ENCODE assay signal across 7 mouse cellular contexts in the genomic region with DNA sequence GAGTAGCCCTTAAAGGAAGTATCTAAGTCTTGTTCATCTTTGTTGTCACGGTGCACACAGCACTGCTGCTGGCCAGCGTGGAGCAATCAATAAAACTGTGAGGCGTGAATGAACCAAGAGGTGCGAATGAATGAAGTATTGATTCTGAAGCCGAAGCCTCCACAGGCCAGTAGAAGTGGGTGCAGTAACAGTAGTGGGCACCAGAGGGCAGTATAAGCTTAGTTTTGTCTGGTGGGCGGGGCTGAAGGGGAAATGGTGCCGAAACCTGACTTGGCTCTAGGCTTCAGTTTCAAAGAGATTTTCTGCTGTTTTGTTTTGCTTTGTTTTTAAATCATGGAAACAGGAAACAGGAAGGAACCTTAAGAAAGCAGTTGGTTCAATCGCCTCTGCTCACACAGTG. TPM values are rescaled to one million over a fixed set of nuclear protein-coding genes. Genes with fewer than 3 reads are reported as not detected.
A peak's percentile ranks its signal among the peaks of the same experiment; 100 is the strongest.
DNase-seq lines count a peak whose midpoint lies in the region; ATAC-seq lines count a peak whose summit lies in the region.

No protein-coding gene starts in this region.

- H3K9ac ChIP-seq in intestine, embryonic 14.5 days (ENCODE audit: low read length), result no peak overlapping the region

- DNase-seq in adrenal gland, adult 18-20 months (ENCODE audit: low spot score in 2 of 2), result peak; percentile 70 to 77
- peak; percentile 86 for DNase-seq in embryo, embryonic 10.5 days (ENCODE audit: low spot score)
- DNase-seq in gastrocnemius, postnatal 25 days, result peak; percentile 52
- DNase-seq in intestine, embryonic 14.5 days (ENCODE audit: low spot score), result peak; percentile 92
- peak; percentile 74 to 76 for DNase-seq in left cerebral cortex, postnatal 14 days (ENCODE audit: low spot score in 2 of 2)
- peak; percentile 73 for DNase-seq in midbrain, embryonic 10.5 days (ENCODE audit: low spot score)
- DNase-seq in skeletal muscle tissue, adult 2 months (ENCODE audit: low read depth, low spot score), result peak; percentile 34

- WGBS in intestine, embryonic 14.5 days, result 17% methylated on average over 8 of the region's 8 CpGs
- 21% methylated on average over 8 of the region's 8 CpGs for WGBS in midbrain, embryonic 10.5 days

- no peak overlapping the region for H3K4me3 ChIP-seq in intestine, embryonic 14.5 days (ENCODE audit: low read depth, low read length)
- H3K4me3 ChIP-seq in midbrain, embryonic 10.5 days, result no peak overlapping the region

- no peaks in the 10 kb centered on the region for H3K36me3 ChIP-seq in intestine, embryonic 14.5 days (ENCODE audit: control insufficient read depth, insufficient read depth, low read length)
- no peaks in the 10 kb centered on the region for H3K36me3 ChIP-seq in midbrain, embryonic 10.5 days

- H3K4me2 ChIP-seq in intestine, embryonic 14.5 days (ENCODE audit: low read length), result no peak overlapping the region

- no peak for ATAC-seq in intestine, embryonic 14.5 days (replicated peaks; ENCODE audit: low FRiP score, low TSS enrichment, low read depth)

- H3K9me3 ChIP-seq in intestine, embryonic 14.5 days (ENCODE audit: control insufficient read depth, low read length), result no peaks in the 10 kb centered on the region
- no peaks in the 10 kb centered on the region for H3K9me3 ChIP-seq in midbrain, embryonic 10.5 days (replicated peaks)

- H3K27ac ChIP-seq in intestine, embryonic 14.5 days (ENCODE audit: low read depth), result no peak overlapping the region
- H3K27ac ChIP-seq in midbrain, embryonic 10.5 days (replicated peaks), result no peak overlapping the region

- H3K27me3 ChIP-seq in intestine, embryonic 14.5 days (replicated peaks; ENCODE audit: control insufficient read depth, insufficient read depth, low read length), result no peaks in the 10 kb centered on the region
- peaks cover 14% of the 10 kb centered on the region for H3K27me3 ChIP-seq in midbrain, embryonic 10.5 days (ENCODE audit: low read depth, poor library complexity, severe bottlenecking)

- intact Hi-C loops in left cerebral cortex, postnatal 14 days (cut with DNase I), result loop anchor here (10.0 kb wide), 3 partner anchors 262 to 472 kb away; partner anchors contain the start of genes Elf4 and Utp14a

- no peaks in the 10 kb centered on the region for H3K4me1 ChIP-seq in intestine, embryonic 14.5 days (replicated peaks; ENCODE audit: control insufficient read depth, insufficient read depth, low read length)
- no peaks in the 10 kb centered on the region for H3K4me1 ChIP-seq in midbrain, embryonic 10.5 days

RNA-seq across cellular contexts. Expression of gene Apln, which starts 42.0 kb away (rescaled TPM):
- 10 to 100 TPM in 1 of 2 experiments, 1 to 10 TPM in 1; 1.5 to 23.2 TPM for total RNA-seq in adrenal gland, adult 18-20 months (2021)
- 1 to 10 TPM; 2.6 to 4.5 TPM for total RNA-seq in gastrocnemius, postnatal 25 days (2021)
- polyA plus RNA-seq in intestine, embryonic 14.5 days (2014; fragmentation: Nextera tagmentation; extraction: Ambion mirVana), result 4.9 and 5.5 TPM in 2 replicates
- 10 to 100 TPM; 27.0 to 28.0 TPM for total RNA-seq in left cerebral cortex, postnatal 14 days (2021)
- polyA plus RNA-seq in midbrain, embryonic 10.5 days (2016; fragmentation: Nextera tagmentation; extraction: Ambion mirVana), result 4.1 and 5.2 TPM in 2 replicates

Comparison
In these comparisons a context has a peak if more than half of its experiments do, and no peak if none do; other contexts are left out.
1. DNase-seq: peak in every context shown above with its lines; median percentile 92 in intestine, embryonic 14.5 days; 86 in embryo, embryonic 10.5 days; 75 in left cerebral cortex, postnatal 14 days; 74 in adrenal gland, adult 18-20 months; 73 in midbrain, embryonic 10.5 days; 52 in gastrocnemius, postnatal 25 days; 34 in skeletal muscle tissue, adult 2 months.